Mouse (Mus musculus): Measurements from ENCODE around the gene Nutf2.
"Not testable (repeated sequence)": the region's sequence is repeated elsewhere in the genome, so short reads cannot be mapped to it uniquely, and the experiment has no call there.

The Nutf2 gene

GRCm38 (mm10) chr8:105860143-105860981 is at the start of gene Nutf2:
Gene Nutf2, plus strand, starts transcription at chr8:105860580.
- DNase-seq = peak; percentile 99

- no peak for DNase-seq
These were observed 49.3 kb upstream of the Nutf2 start for GRCm38 (mm10) chr8:105811061-105811460.

GRCm38 (mm10) chr8:105811543-105811942 is 48.8 kb upstream of the Nutf2 start:
- DNase-seq = no peak

- no peak for DNase-seq
These were observed 47.9 kb upstream of the Nutf2 start for GRCm38 (mm10) chr8:105812511-105812910.

GRCm38 (mm10) chr8:105813241-105813640 is 47.1 kb upstream of the Nutf2 start:
- DNase-seq = no peak

- no peak for DNase-seq
These were observed 40.7 kb upstream of the Nutf2 start for GRCm38 (mm10) chr8:105819659-105820058.

- DNase-seq = no peak
These were observed 39.5 kb upstream of the Nutf2 start for GRCm38 (mm10) chr8:105820925-105821324.

- no peak for DNase-seq
These were observed 34.9 kb upstream of the Nutf2 start for GRCm38 (mm10) chr8:105825506-105825905.

- DNase-seq = no peak
These were observed 34.0 kb upstream of the Nutf2 start for GRCm38 (mm10) chr8:105826379-105826778.

GRCm38 (mm10) chr8:105826861-105827848 is 33.2 kb upstream of the Nutf2 start, which contains the start of the genes Ranbp10 and Tsnaxip1:
Gene Ranbp10, minus strand, starts transcription at chr8:105827350.
Gene Tsnaxip1, plus strand, starts transcription at chr8:105827731.
- DNase-seq = peak; percentile 98

GRCm38 (mm10) chr8:105833740-105834139 is 26.6 kb upstream of the Nutf2 start:
- DNase-seq = not testable (repeated sequence)

GRCm38 (mm10) chr8:105835318-105835717 is 25.1 kb upstream of the Nutf2 start:
- peak; percentile 47 for DNase-seq

GRCm38 (mm10) chr8:105836991-105837390 is 23.4 kb upstream of the Nutf2 start:
- DNase-seq = no peak

GRCm38 (mm10) chr8:105839209-105839608 is 21.2 kb upstream of the Nutf2 start:
- no peak for DNase-seq

- DNase-seq = no peak
These were observed 13.7 kb upstream of the Nutf2 start for GRCm38 (mm10) chr8:105846678-105847077.

- no peak for DNase-seq
These were observed 10.4 kb upstream of the Nutf2 start for GRCm38 (mm10) chr8:105850014-105850413.

GRCm38 (mm10) chr8:105850611-105851010 is 9.8 kb upstream of the Nutf2 start:
- no peak for DNase-seq

GRCm38 (mm10) chr8:105851651-105852143 is 8.7 kb upstream of the Nutf2 start:
- peak; percentile 97 for DNase-seq

- no peak for DNase-seq
These were observed 8.1 kb upstream of the Nutf2 start for GRCm38 (mm10) chr8:105852146-105852729.

- DNase-seq = no peak
These were observed 7.2 kb upstream of the Nutf2 start, which contains the start of gene Cenpt for GRCm38 (mm10) chr8:105853178-105853577. Gene Cenpt, minus strand, starts transcription at chr8:105853278.

GRCm38 (mm10) chr8:105854303-105854702 is 6.1 kb upstream of the Nutf2 start:
- no peak for DNase-seq

GRCm38 (mm10) chr8:105854715-105855216 is 5.6 kb upstream of the Nutf2 start, which contains the start of gene Thap11:
Gene Thap11, plus strand, starts transcription at chr8:105855132.
- peak; percentile 96 for DNase-seq
